Mouse (Mus musculus) spleen, adult 2 months (tissue): Measurements from ENCODE around the gene Tctn3.

Source experiments
- CTCF ChIP-seq: fragments of 200-500 bp; IDR thresholded peaks from 2 replicates; pipeline ENCODE4 v1.5.1; 2011; ENCODE audit warnings: mild to moderate bottlenecking, inconsistent platforms; ENCODE audit not compliant: insufficient read depth, insufficient read length, insufficient replicate concordance; ENCODE audit errors: extremely low read depth
- POLR2A ChIP-seq: fragments of 200-500 bp; IDR thresholded peaks from 2 replicates; pipeline ENCODE4 v1.6.1; 2011; ENCODE audit warnings: low read depth, low read length, inconsistent platforms

DNA sequence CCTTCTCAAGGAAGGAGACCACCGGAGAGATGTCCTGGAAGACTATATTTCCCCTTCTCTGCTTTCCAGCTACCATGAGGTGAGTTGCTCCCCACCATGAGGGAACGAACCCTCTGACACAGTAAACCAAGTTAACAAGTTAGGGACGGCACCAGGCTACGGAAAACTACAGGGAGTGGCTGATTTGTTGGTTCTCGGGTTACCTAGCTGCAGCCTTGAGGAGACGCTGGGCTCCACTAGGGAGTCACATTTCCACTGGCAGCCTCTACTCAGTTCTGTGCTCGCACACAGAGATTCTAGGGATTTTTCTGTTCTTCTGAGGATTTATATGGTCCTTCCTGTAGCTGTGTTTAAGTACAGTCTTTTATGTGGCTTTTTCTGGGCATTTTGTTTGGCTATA lies 56.0 kb downstream of the Tctn3 start:
- TF ChIP-seq POLR2A (no peak), CTCF (no peak)
